Mouse (Mus musculus) MEL (cell line): Measurements from ENCODE around the gene Cdkn1a. TPM values are rescaled to one million over a fixed set of nuclear protein-coding genes. Genes with fewer than 3 reads are reported as not detected.
"Not testable (repeated sequence)": the region's sequence is repeated elsewhere in the genome, so short reads cannot be mapped to it uniquely, and the experiment has no call there.

Source experiments
- DNase-seq: peaks from one replicate; pipeline ENCODE4 v3.0.0; 2011; ENCODE audit warnings: low read depth, low spot score
- H3K27ac ChIP-seq: 2 replicates; pipeline ENCODE4 v1.5.1; 2012; ENCODE audit warnings: low read depth, mild to moderate bottlenecking, control low read depth, low read length, moderate library complexity; ENCODE audit not compliant: control insufficient read depth
- H3K27me3 ChIP-seq, 2 experiments: fragments of 150-350 bp in 1 of 2; sonication (generic) in 1 of 2; 2 replicates each; pipeline ENCODE4 v1.6.1; 2012; ENCODE audit warnings: low read length in 2 of 2, mild to moderate bottlenecking in 2 of 2, improper control_type of control experiment in 1 of 2, moderate library complexity in 1 of 2; ENCODE audit not compliant: insufficient read depth in 2 of 2, control insufficient read depth in 1 of 2
- H3K36me3 ChIP-seq, 2 experiments: 2 replicates each; pipeline ENCODE4 v1.6.1; 2012 to 2014; ENCODE audit warnings: low read length in 2 of 2, improper control_type of control experiment in 1 of 2, inconsistent platforms in 1 of 2, mild to moderate bottlenecking in 1 of 2; ENCODE audit not compliant: insufficient read depth in 2 of 2, control insufficient read depth in 1 of 2
- H3K4me1 ChIP-seq, 2 experiments: fragments of 150-350 bp in 1 of 2; sonication (generic) in 1 of 2; 2 replicates each; pipeline ENCODE4 v1.6.1; 2012; ENCODE audit warnings: low read length in 2 of 2, improper control_type of control experiment in 1 of 2, mild to moderate bottlenecking in 1 of 2; ENCODE audit not compliant: insufficient read depth in 2 of 2, control insufficient read depth in 1 of 2
- H3K4me3 ChIP-seq, 2 experiments: fragments of 150-350 bp in 1 of 2; sonication (generic) in 1 of 2; 2 replicates each; pipeline ENCODE4 v1.5.1; 2012; ENCODE audit warnings: low read depth in 2 of 2, low read length in 2 of 2, mild to moderate bottlenecking in 2 of 2, moderate library complexity in 2 of 2, control low read depth in 1 of 2, improper control_type of control experiment in 1 of 2; ENCODE audit not compliant: control insufficient read depth in 1 of 2, insufficient read depth in 1 of 2
- H3K79me2 ChIP-seq: 2 replicates; pipeline ENCODE4 v1.6.1; 2012; ENCODE audit warnings: mild to moderate bottlenecking, low read length, moderate library complexity; ENCODE audit not compliant: control insufficient read depth, poor library complexity, insufficient read depth
- H3K9ac ChIP-seq: 2 replicates; pipeline ENCODE4 v1.6.1; 2012; ENCODE audit warnings: low read depth, mild to moderate bottlenecking, control low read depth, low read length, moderate library complexity; ENCODE audit not compliant: control insufficient read depth, poor library complexity, severe bottlenecking
- H3K9me3 ChIP-seq: fragments of 150-350 bp; sonication (generic); replicated peaks from 2 replicates; pipeline ENCODE4 v1.6.1; 2012; ENCODE audit warnings: mild to moderate bottlenecking, low read length, improper control_type of control experiment, moderate library complexity; ENCODE audit not compliant: insufficient read depth
- CTCF ChIP-seq, 3 experiments: IDR thresholded peaks in 2 of 3; conservative IDR thresholded peaks in 1 of 3; 2 replicates each; pipeline ENCODE4 v1.5.1; 2011 to 2012; ENCODE audit warnings: low read length in 3 of 3, low read depth in 2 of 3, mild to moderate bottlenecking in 2 of 3, improper control_type of control experiment in 1 of 3, inconsistent platforms in 1 of 3, mixed read lengths in 1 of 3, moderate library complexity in 1 of 3; ENCODE audit not compliant: control insufficient read depth in 1 of 3, insufficient read depth in 1 of 3, poor library complexity in 1 of 3, severe bottlenecking in 1 of 3
- E2F4 ChIP-seq: IDR thresholded peaks from 2 replicates; pipeline ENCODE4 v1.6.1; 2011; ENCODE audit warnings: low read depth, low read length, improper control_type of control experiment, borderline replicate concordance
- ELF1 ChIP-seq: IDR thresholded peaks from 2 replicates; pipeline ENCODE4 v1.6.1; 2014; ENCODE audit warnings: low read depth, mild to moderate bottlenecking, inconsistent platforms, low read length, improper control_type of control experiment, moderate library complexity
- EP300 ChIP-seq, 2 experiments: IDR thresholded peaks; 2 replicates each; pipeline ENCODE4 v1.6.1; 2011; ENCODE audit warnings: improper control_type of control experiment in 2 of 2, low read length in 2 of 2, low read depth in 1 of 2, mild to moderate bottlenecking in 1 of 2
- GATA1 ChIP-seq: IDR thresholded peaks from 2 replicates; pipeline ENCODE4 v1.6.1; 2011; ENCODE audit warnings: low read depth, low read length, improper control_type of control experiment
- HCFC1 ChIP-seq: IDR thresholded peaks from 2 replicates; pipeline ENCODE4 v1.6.1; 2012; ENCODE audit warnings: low read depth, mild to moderate bottlenecking, inconsistent platforms, low read length, improper control_type of control experiment, moderate library complexity
- JUND ChIP-seq: IDR thresholded peaks from 2 replicates; pipeline ENCODE4 v1.6.1; 2011; ENCODE audit warnings: low read depth, mild to moderate bottlenecking, improper control_type of control experiment, low read length
- KAT2A ChIP-seq: conservative IDR thresholded peaks from 2 replicates; pipeline ENCODE4 v1.6.1; 2012; ENCODE audit warnings: low read depth, low read length, improper control_type of control experiment, inconsistent platforms
- MAX ChIP-seq: IDR thresholded peaks from 2 replicates; pipeline ENCODE4 v1.6.1; 2011; ENCODE audit warnings: low read length, improper control_type of control experiment
- RAD21 ChIP-seq: IDR thresholded peaks from 2 replicates; pipeline ENCODE4 v1.6.1; 2011; ENCODE audit warnings: mild to moderate bottlenecking, low read depth, low read length, improper control_type of control experiment
- RCOR1 ChIP-seq: IDR thresholded peaks from 2 replicates; pipeline ENCODE4 v1.6.1; 2012; ENCODE audit warnings: low read depth, mild to moderate bottlenecking, inconsistent platforms, low read length, improper control_type of control experiment
- SIN3A ChIP-seq: IDR thresholded peaks from 2 replicates; pipeline ENCODE4 v1.6.1; 2012; ENCODE audit warnings: low read length, improper control_type of control experiment, inconsistent platforms
- TAL1 ChIP-seq: IDR thresholded peaks from 2 replicates; pipeline ENCODE4 v1.6.1; 2012; ENCODE audit warnings: mild to moderate bottlenecking, inconsistent platforms, low read length, moderate library complexity, mixed read lengths
- UBTF ChIP-seq: IDR thresholded peaks from 2 replicates; pipeline ENCODE4 v1.6.1; 2012; ENCODE audit warnings: low read depth, mild to moderate bottlenecking, inconsistent platforms, low read length, improper control_type of control experiment, moderate library complexity, borderline replicate concordance; ENCODE audit not compliant: insufficient read depth
- USF1 ChIP-seq: IDR thresholded peaks from 2 replicates; pipeline ENCODE4 v1.6.1; 2014; ENCODE audit warnings: low read depth, mild to moderate bottlenecking, inconsistent platforms, low read length, improper control_type of control experiment, moderate library complexity
- USF2 ChIP-seq, 2 experiments: IDR thresholded peaks; 2 replicates each; pipeline ENCODE4 v1.6.1; 2011 to 2012; ENCODE audit warnings: improper control_type of control experiment in 2 of 2, low read length in 2 of 2, borderline replicate concordance in 1 of 2, inconsistent platforms in 1 of 2, low read depth in 1 of 2, mild to moderate bottlenecking in 1 of 2; ENCODE audit not compliant: insufficient read depth in 1 of 2
- ZC3H11A ChIP-seq: IDR thresholded peaks from 2 replicates; pipeline ENCODE4 v1.6.1; 2012; ENCODE audit warnings: low read depth, mild to moderate bottlenecking, inconsistent platforms, low read length, improper control_type of control experiment
- ZMIZ1 ChIP-seq: IDR thresholded peaks from 2 replicates; pipeline ENCODE4 v1.6.1; 2012; ENCODE audit warnings: low read depth, mild to moderate bottlenecking, inconsistent platforms, low read length, improper control_type of control experiment, moderate library complexity
- polyA plus RNA-seq, 2 experiments: library from polyadenylated mRNA; stranded (reverse) in 1 of 2; unstranded in 1 of 2; fragments of >175 nt in 1 of 2; fragments of >200 nt in 1 of 2; gene quantifications; 2 replicates each; pipeline versions ENCODE4 v1.2.1 to v1.2.4; 2012; ENCODE audit warnings: low replicate concordance in 2 of 2, low read depth in 1 of 2; ENCODE audit not compliant: insufficient read length in 2 of 2, insufficient read depth in 1 of 2, missing spikeins in 1 of 2
- total RNA-seq: library from RNA; depleted of rRNA; stranded (reverse); fragments of 300-350 nt; gene quantifications from 2 replicates; pipeline ENCODE4 v1.2.3, GENCODE M21; 2012

Gene Cdkn1a
- total and polyA plus RNA-seq, 3 experiments: 2.0 to 21.0 TPM; not detected in 1

GRCm38 (mm10) chr17:29099076-29099475 is 8.3 kb downstream of the Cdkn1a start:
- peaks cover 0 to 13% of the 10 kb centered on the region in 2 experiments; a peak in 2 of 4 replicates for H3K36me3 ChIP-seq
- TF ChIP-seq CTCF (IDR thresholded peaks at IDR 0.05 in 2 of 3, conservative IDR thresholded peaks at IDR 0.05 in 1 of 3; ENCODE audit: control insufficient read depth in 1 of 3, insufficient read depth in 1 of 3, low read depth in 2 of 3, low read length in 3 of 3, poor library complexity in 1 of 3, severe bottlenecking in 1 of 3): no peak
- TF ChIP-seq ZMIZ1: no peak
- no peak for TF ChIP-seq SIN3A
- TF ChIP-seq ELF1: no peak
- no peak for TF ChIP-seq E2F4
- TF ChIP-seq HCFC1: no peak
- no peak for TF ChIP-seq MAX
- no peaks in the 10 kb centered on the region for H3K27me3 ChIP-seq
- peaks cover 11% of the 10 kb centered on the region for H3K79me2 ChIP-seq
- H3K27ac ChIP-seq: no peak overlapping the region
- DNase-seq: no peak
- peaks cover 2 to 20% of the 10 kb centered on the region in 2 experiments for H3K4me1 ChIP-seq
- no peaks in the 10 kb centered on the region for H3K9me3 ChIP-seq
- H3K4me3 ChIP-seq: no peak overlapping the region
- H3K9ac ChIP-seq: no peak overlapping the region

- TF ChIP-seq EP300 (IDR thresholded peaks at IDR 0.05; ENCODE audit: low read depth in 1 of 2, low read length in 2 of 2) (no peak), TAL1 (no peak), GATA1 (no peak), HCFC1 (no peak), RCOR1 (no peak), USF2 (IDR thresholded peaks at IDR 0.05; ENCODE audit: borderline replicate concordance in 1 of 2, insufficient read depth in 1 of 2, low read depth in 1 of 2, low read length in 2 of 2) (no peak), USF1 (no peak), RAD21 (no peak), ZC3H11A (no peak), CTCF (IDR thresholded peaks at IDR 0.05 in 2 of 3, conservative IDR thresholded peaks at IDR 0.05 in 1 of 3; ENCODE audit: control insufficient read depth in 1 of 3, insufficient read depth in 1 of 3, low read depth in 2 of 3, low read length in 3 of 3, poor library complexity in 1 of 3, severe bottlenecking in 1 of 3) (no peak), E2F4 (no peak), KAT2A (no peak), JUND (no peak), UBTF (no peak)
- Histone ChIP-seq H3K36me3 (peaks cover 0 to 13% of the 10 kb centered on the region in 2 experiments; a peak in 2 of 4 replicates), H3K4me1 (peaks cover 2 to 20% of the 10 kb centered on the region in 2 experiments), H3K79me2 (peaks cover 3% of the 10 kb centered on the region), H3K27ac (no peak overlapping the region), H3K9me3 (no peaks in the 10 kb centered on the region), H3K27me3 (no peaks in the 10 kb centered on the region), H3K4me3 (no peak overlapping the region), H3K9ac (no peak overlapping the region)
- DNase-seq: no peak
Measured at GRCm38 (mm10) chr17:29100627-29101026, 9.9 kb downstream of the Cdkn1a start.

GRCm38 (mm10) chr17:29110356-29110755 is 19.6 kb downstream of the Cdkn1a start:
- not testable (repeated sequence) for DNase-seq, H3K9ac ChIP-seq, H3K9me3 ChIP-seq, H3K79me2 ChIP-seq, H3K27me3 ChIP-seq, H3K4me3 ChIP-seq
- H3K4me1 ChIP-seq: peaks cover 4 to 23% of the 10 kb centered on the region in 2 experiments; a peak in 3 of 4 replicates
- peaks cover 0 to 11% of the 10 kb centered on the region in 2 experiments; a peak in 2 of 4 replicates for H3K36me3 ChIP-seq
- H3K27ac ChIP-seq: peak overlapping the region; percentile 46
